Mouse (Mus musculus) MEL (cell line): ENCODE measurements at regions not wholly inside any gene's neighbourhood (a gene's known extent, or its start where the extent isn't known, plus 50 kb on each side); places are given as distances from the start of the nearest gene placed in this dataset.

Experiments used
- DNase-seq: peaks from one replicate; pipeline ENCODE4 v3.0.0; 2011; ENCODE audit warnings: low read depth, low spot score
- H3K27ac ChIP-seq: 2 replicates; pipeline ENCODE4 v1.5.1; 2012; ENCODE audit warnings: low read depth, mild to moderate bottlenecking, control low read depth, low read length, moderate library complexity; ENCODE audit not compliant: control insufficient read depth
- H3K27me3 ChIP-seq, 2 experiments: fragments of 150-350 bp in 1 of 2; sonication (generic) in 1 of 2; 2 replicates each; pipeline ENCODE4 v1.6.1; 2012; ENCODE audit warnings: low read length in 2 of 2, mild to moderate bottlenecking in 2 of 2, improper control_type of control experiment in 1 of 2, moderate library complexity in 1 of 2; ENCODE audit not compliant: insufficient read depth in 2 of 2, control insufficient read depth in 1 of 2
- H3K36me3 ChIP-seq, 2 experiments: 2 replicates each; pipeline ENCODE4 v1.6.1; 2012 to 2014; ENCODE audit warnings: low read length in 2 of 2, improper control_type of control experiment in 1 of 2, inconsistent platforms in 1 of 2, mild to moderate bottlenecking in 1 of 2; ENCODE audit not compliant: insufficient read depth in 2 of 2, control insufficient read depth in 1 of 2
- H3K4me1 ChIP-seq, 2 experiments: fragments of 150-350 bp in 1 of 2; sonication (generic) in 1 of 2; 2 replicates each; pipeline ENCODE4 v1.6.1; 2012; ENCODE audit warnings: low read length in 2 of 2, improper control_type of control experiment in 1 of 2, mild to moderate bottlenecking in 1 of 2; ENCODE audit not compliant: insufficient read depth in 2 of 2, control insufficient read depth in 1 of 2
- H3K4me3 ChIP-seq, 2 experiments: fragments of 150-350 bp in 1 of 2; sonication (generic) in 1 of 2; 2 replicates each; pipeline ENCODE4 v1.5.1; 2012; ENCODE audit warnings: low read depth in 2 of 2, low read length in 2 of 2, mild to moderate bottlenecking in 2 of 2, moderate library complexity in 2 of 2, control low read depth in 1 of 2, improper control_type of control experiment in 1 of 2; ENCODE audit not compliant: control insufficient read depth in 1 of 2, insufficient read depth in 1 of 2
- H3K79me2 ChIP-seq: 2 replicates; pipeline ENCODE4 v1.6.1; 2012; ENCODE audit warnings: mild to moderate bottlenecking, low read length, moderate library complexity; ENCODE audit not compliant: control insufficient read depth, poor library complexity, insufficient read depth
- H3K9ac ChIP-seq: 2 replicates; pipeline ENCODE4 v1.6.1; 2012; ENCODE audit warnings: low read depth, mild to moderate bottlenecking, control low read depth, low read length, moderate library complexity; ENCODE audit not compliant: control insufficient read depth, poor library complexity, severe bottlenecking
- H3K9me3 ChIP-seq: fragments of 150-350 bp; sonication (generic); replicated peaks from 2 replicates; pipeline ENCODE4 v1.6.1; 2012; ENCODE audit warnings: mild to moderate bottlenecking, low read length, improper control_type of control experiment, moderate library complexity; ENCODE audit not compliant: insufficient read depth
- BHLHE40 ChIP-seq: IDR thresholded peaks from 2 replicates; pipeline ENCODE4 v1.6.1; 2012; ENCODE audit warnings: low read depth, mild to moderate bottlenecking, inconsistent platforms, low read length, improper control_type of control experiment, borderline replicate concordance
- CTCF ChIP-seq, 3 experiments: IDR thresholded peaks in 2 of 3; conservative IDR thresholded peaks in 1 of 3; 2 replicates each; pipeline ENCODE4 v1.5.1; 2011 to 2012; ENCODE audit warnings: low read length in 3 of 3, low read depth in 2 of 3, mild to moderate bottlenecking in 2 of 3, improper control_type of control experiment in 1 of 3, inconsistent platforms in 1 of 3, mixed read lengths in 1 of 3, moderate library complexity in 1 of 3; ENCODE audit not compliant: control insufficient read depth in 1 of 3, insufficient read depth in 1 of 3, poor library complexity in 1 of 3, severe bottlenecking in 1 of 3
- E2F4 ChIP-seq: IDR thresholded peaks from 2 replicates; pipeline ENCODE4 v1.6.1; 2011; ENCODE audit warnings: low read depth, low read length, improper control_type of control experiment, borderline replicate concordance
- EP300 ChIP-seq, 2 experiments: IDR thresholded peaks; 2 replicates each; pipeline ENCODE4 v1.6.1; 2011; ENCODE audit warnings: improper control_type of control experiment in 2 of 2, low read length in 2 of 2, low read depth in 1 of 2, mild to moderate bottlenecking in 1 of 2
- GABPA ChIP-seq: IDR thresholded peaks from 2 replicates; pipeline ENCODE4 v1.6.1; 2012; ENCODE audit warnings: low read depth, mild to moderate bottlenecking, inconsistent platforms, low read length, improper control_type of control experiment, moderate library complexity
- HCFC1 ChIP-seq: IDR thresholded peaks from 2 replicates; pipeline ENCODE4 v1.6.1; 2012; ENCODE audit warnings: low read depth, mild to moderate bottlenecking, inconsistent platforms, low read length, improper control_type of control experiment, moderate library complexity
- JUND ChIP-seq: IDR thresholded peaks from 2 replicates; pipeline ENCODE4 v1.6.1; 2011; ENCODE audit warnings: low read depth, mild to moderate bottlenecking, improper control_type of control experiment, low read length
- MAFK ChIP-seq: IDR thresholded peaks from 2 replicates; pipeline ENCODE4 v1.6.1; 2011; ENCODE audit warnings: low read depth, mild to moderate bottlenecking, low read length, improper control_type of control experiment, borderline replicate concordance
- MAX ChIP-seq: IDR thresholded peaks from 2 replicates; pipeline ENCODE4 v1.6.1; 2011; ENCODE audit warnings: low read length, improper control_type of control experiment
- MXI1 ChIP-seq: IDR thresholded peaks from 2 replicates; pipeline ENCODE4 v1.6.1; 2011; ENCODE audit warnings: mild to moderate bottlenecking, low read depth, low read length, improper control_type of control experiment
- MYB ChIP-seq: IDR thresholded peaks from 2 replicates; pipeline ENCODE4 v1.6.1; 2011; ENCODE audit warnings: mild to moderate bottlenecking, low read depth, low read length, improper control_type of control experiment
- NELFE ChIP-seq: IDR thresholded peaks from 2 replicates; pipeline ENCODE4 v1.6.1; 2011; ENCODE audit warnings: low read depth, low read length, improper control_type of control experiment
- POLR2A ChIP-seq, 2 experiments: IDR thresholded peaks; 2 replicates each; pipeline ENCODE4 v1.6.1; 2011 to 2012; ENCODE audit warnings: low read length in 2 of 2, mild to moderate bottlenecking in 2 of 2, control low read depth in 1 of 2, improper control_type of control experiment in 1 of 2, low read depth in 1 of 2, moderate library complexity in 1 of 2; ENCODE audit not compliant: control insufficient read depth in 1 of 2, insufficient read depth in 1 of 2, poor library complexity in 1 of 2
- POLR2AphosphoS2 ChIP-seq: IDR thresholded peaks from 2 replicates; pipeline ENCODE4 v1.6.1; 2011; ENCODE audit warnings: low read length, improper control_type of control experiment
- RAD21 ChIP-seq: IDR thresholded peaks from 2 replicates; pipeline ENCODE4 v1.6.1; 2011; ENCODE audit warnings: mild to moderate bottlenecking, low read depth, low read length, improper control_type of control experiment
- SMC3 ChIP-seq: IDR thresholded peaks from 2 replicates; pipeline ENCODE4 v1.6.1; 2011; ENCODE audit warnings: low read depth, low read length, improper control_type of control experiment
- TBP ChIP-seq: IDR thresholded peaks from 2 replicates; pipeline ENCODE4 v1.8.0; 2011; ENCODE audit warnings: low read depth, low read length, improper control_type of control experiment
- ZC3H11A ChIP-seq: IDR thresholded peaks from 2 replicates; pipeline ENCODE4 v1.6.1; 2012; ENCODE audit warnings: low read depth, mild to moderate bottlenecking, inconsistent platforms, low read length, improper control_type of control experiment
- ZNF384 ChIP-seq: IDR thresholded peaks from 2 replicates; pipeline ENCODE4 v1.6.1; 2012; ENCODE audit warnings: low read depth, mild to moderate bottlenecking, inconsistent platforms, low read length, improper control_type of control experiment

DNA sequence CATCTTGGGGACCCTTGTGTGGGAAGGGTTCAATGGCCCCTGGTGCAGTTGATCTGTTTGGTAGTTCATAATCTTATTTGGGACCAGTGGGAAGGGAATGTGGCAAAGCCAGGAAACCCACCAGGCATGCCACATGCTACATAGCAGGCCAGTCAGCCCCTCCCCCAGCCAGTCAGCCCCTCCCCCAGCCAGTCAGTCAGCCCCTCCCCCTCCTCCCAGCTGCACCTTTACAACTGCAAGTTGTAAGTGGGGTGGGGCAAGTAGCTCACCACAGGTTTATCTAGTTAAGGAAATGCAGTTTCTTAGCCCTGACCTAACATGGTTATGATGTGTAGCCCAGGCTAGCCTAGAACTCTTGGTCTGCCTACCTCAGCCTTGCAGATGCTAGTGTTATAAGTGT lies 171.9 kb downstream of the Cog6 start:
- Histone ChIP-seq H3K36me3 (no peaks in the 10 kb centered on the region), H3K4me1 (no peaks in the 10 kb centered on the region), H3K9ac (no peak overlapping the region), H3K27ac (no peak overlapping the region), H3K79me2 (no peaks in the 10 kb centered on the region), H3K27me3 (no peaks in the 10 kb centered on the region), H3K9me3 (no peaks in the 10 kb centered on the region), H3K4me3 (no peak overlapping the region)
- no peak for DNase-seq
- no peak for TF ChIP-seq MAX
- no peak for TF ChIP-seq TBP
- no peak for TF ChIP-seq SMC3
- no peak for TF ChIP-seq HCFC1
- no peak for TF ChIP-seq MAFK
- no peak for TF ChIP-seq ZC3H11A
- TF ChIP-seq MXI1, result no peak
- TF ChIP-seq JUND, result no peak
- TF ChIP-seq E2F4, result no peak
- TF ChIP-seq CTCF (IDR thresholded peaks at IDR 0.05 in 2 of 3, conservative IDR thresholded peaks at IDR 0.05 in 1 of 3; ENCODE audit: control insufficient read depth in 1 of 3, insufficient read depth in 1 of 3, low read depth in 2 of 3, low read length in 3 of 3, poor library complexity in 1 of 3, severe bottlenecking in 1 of 3), result no peak
- no peak for TF ChIP-seq POLR2AphosphoS2
- no peak for TF ChIP-seq POLR2A (IDR thresholded peaks at IDR 0.05; ENCODE audit: control insufficient read depth in 1 of 2, insufficient read depth in 1 of 2, low read depth in 1 of 2, low read length in 2 of 2, poor library complexity in 1 of 2)
- TF ChIP-seq GABPA, result no peak
- no peak for TF ChIP-seq MYB
- TF ChIP-seq BHLHE40, result no peak
- TF ChIP-seq NELFE, result no peak
- no peak for TF ChIP-seq ZNF384

DNA sequence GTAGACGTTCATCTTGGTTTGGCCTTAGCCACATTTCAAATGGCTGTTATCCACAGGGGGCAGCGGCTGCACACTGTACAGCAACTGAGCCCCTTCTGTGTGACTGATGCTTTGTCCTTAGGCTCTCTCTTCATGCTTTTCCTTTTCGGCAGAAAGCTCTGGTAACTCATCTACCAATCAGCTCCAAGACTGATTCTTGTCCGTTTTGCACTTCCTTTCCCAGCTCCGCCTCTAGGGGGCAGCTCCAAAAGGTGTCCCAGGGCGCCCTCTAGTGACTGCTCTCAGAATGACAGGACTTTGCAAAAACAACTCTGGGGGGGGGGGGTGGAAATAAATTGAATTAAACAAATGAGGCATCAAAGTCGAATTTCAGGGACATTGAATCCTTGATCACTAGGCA lies 173.0 kb downstream of the Cog6 start:
- Histone ChIP-seq H3K36me3 (no peaks in the 10 kb centered on the region), H3K27ac (no peak overlapping the region), H3K79me2 (no peaks in the 10 kb centered on the region), H3K4me1 (no peaks in the 10 kb centered on the region), H3K9ac (no peak overlapping the region), H3K27me3 (no peaks in the 10 kb centered on the region), H3K9me3 (no peaks in the 10 kb centered on the region), H3K4me3 (no peak overlapping the region)
- no peak for TF ChIP-seq TBP
- TF ChIP-seq RAD21, result peak; percentile 52
- peak; percentile 33; the same call in 1 of the 2 replicates for TF ChIP-seq ZC3H11A
- TF ChIP-seq EP300 (IDR thresholded peaks at IDR 0.05; ENCODE audit: low read depth in 1 of 2, low read length in 2 of 2), result no peak
- TF ChIP-seq SMC3, result peak; percentile 67
- TF ChIP-seq CTCF (IDR thresholded peaks at IDR 0.05 in 2 of 3, conservative IDR thresholded peaks at IDR 0.05 in 1 of 3; ENCODE audit: control insufficient read depth in 1 of 3, insufficient read depth in 1 of 3, low read depth in 2 of 3, low read length in 3 of 3, poor library complexity in 1 of 3, severe bottlenecking in 1 of 3), result peak; percentile 38 to 98 (median 87); a peak in 5 of 6 replicates
- peak; percentile 47 for DNase-seq
